Mouse (Mus musculus) kidney, adult 2 months (tissue): ENCODE results near the gene Thbs4. TPM values are rescaled to one million over a fixed set of nuclear protein-coding genes. Genes with fewer than 3 reads are reported as not detected.
"Not testable (repeated sequence)": the region's sequence is repeated elsewhere in the genome, so short reads cannot be mapped to it uniquely, and the experiment has no call there.

Experiments used
- DNase-seq: peaks from one replicate; pipeline ENCODE4 v3.0.0; 2021
- H3K27ac ChIP-seq: fragments of 200-500 bp; 2 replicates; pipeline ENCODE4 v1.5.1; 2012; ENCODE audit warnings: low read depth, low read length, control low read depth, inconsistent platforms; ENCODE audit not compliant: insufficient read depth
- H3K27me3 ChIP-seq: fragments of 200-500 bp; replicated peaks from 2 replicates; pipeline ENCODE4 v1.6.1; 2012; ENCODE audit warnings: mild to moderate bottlenecking, moderate library complexity, low read length, inconsistent platforms; ENCODE audit not compliant: control insufficient read depth, insufficient read depth
- H3K36me3 ChIP-seq: fragments of 200-500 bp; 2 replicates; pipeline ENCODE4 v1.6.1; 2012; ENCODE audit warnings: mild to moderate bottlenecking, moderate library complexity, low read length, inconsistent platforms; ENCODE audit not compliant: control insufficient read depth, insufficient read depth
- H3K4me1 ChIP-seq: fragments of 200-500 bp; 2 replicates; pipeline ENCODE4 v1.6.1; 2011; ENCODE audit warnings: low read length; ENCODE audit not compliant: control insufficient read depth, insufficient read depth
- H3K4me3 ChIP-seq: fragments of 200-500 bp; 2 replicates; pipeline ENCODE4 v1.5.1; 2011; ENCODE audit warnings: mild to moderate bottlenecking, low read depth, low read length, control low read depth; ENCODE audit not compliant: insufficient read depth
- CTCF ChIP-seq: fragments of 200-500 bp; conservative IDR thresholded peaks from 2 replicates; pipeline ENCODE4 v1.5.1; 2011; ENCODE audit warnings: low read depth, mild to moderate bottlenecking, control low read depth, low read length, moderate library complexity, mixed read lengths; ENCODE audit not compliant: insufficient read depth, insufficient read length
- POLR2A ChIP-seq: fragments of 200-500 bp; IDR thresholded peaks from one replicate; pipeline ENCODE4 v1.6.1; 2011; ENCODE audit warnings: low read depth, low read length, control low read depth
- WGBS: fragments of 180-500 bp; shearing (Covaris S2); methylation state at CpG from one replicate; pipeline ENCODE4 v1.1.7; 2018; 5-methylcytosine and 5-hydroxymethylcytosine counted together
- polyA plus RNA-seq: library from polyadenylated mRNA; depleted of rRNA; stranded (reverse); fragments of >200 nt; gene quantifications from 2 replicates; pipeline ENCODE4 v1.2.3, GENCODE M21; 2012; rRNA removed

Gene Thbs4
- 2.8 and 3.1 TPM in 2 replicates for polyA plus RNA-seq

DNA sequence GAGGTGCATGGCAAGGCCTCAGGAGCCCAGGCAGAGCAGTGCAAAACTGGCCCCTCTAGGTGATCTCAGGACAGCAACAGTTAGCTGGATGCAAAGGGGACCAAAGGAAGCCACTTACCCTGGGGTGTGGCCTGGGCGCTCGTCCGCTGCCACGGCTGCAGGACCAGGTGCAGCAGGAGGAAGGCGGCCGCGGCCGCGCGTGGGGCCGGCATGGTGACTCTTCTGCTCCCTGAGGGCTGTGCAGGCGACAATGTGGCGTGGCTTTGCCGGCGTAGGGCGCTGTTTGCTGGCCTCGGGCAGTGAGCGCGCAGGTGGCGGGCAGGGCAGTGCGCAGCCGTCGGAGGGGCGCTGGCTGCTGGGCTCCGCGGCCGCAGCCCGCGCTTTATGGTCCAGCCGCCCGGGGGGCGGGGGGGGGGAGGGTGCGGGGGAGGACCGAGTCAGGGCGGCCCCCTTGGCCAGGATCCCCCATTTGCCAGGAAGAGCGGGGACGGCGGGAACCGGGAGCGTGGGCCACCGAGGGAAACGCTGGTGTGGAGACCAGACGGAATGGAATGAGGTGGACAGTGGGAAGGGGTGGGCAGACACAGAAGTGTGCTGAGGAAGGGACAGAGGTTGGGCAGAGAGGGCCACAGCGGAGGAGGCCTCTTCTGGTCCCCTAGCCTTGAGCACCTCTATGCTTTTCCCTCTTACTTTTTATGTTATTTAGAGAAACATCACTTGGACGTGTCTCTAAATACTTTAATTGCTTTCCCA is at the start of gene Thbs4:
TSS of gene Thbs4 (minus strand) at position 357 of the 753 bp plus-strand sequence.
- H3K4me3 ChIP-seq = peak within 1 kb of the TSS; percentile 15; the same call in 1 of the 2 replicates
- no peaks in the 10 kb centered on the region for H3K4me1 ChIP-seq
- H3K27me3 ChIP-seq = peaks cover 5% of the 10 kb centered on the region; the same call in 1 of the 2 replicates
- TF ChIP-seq CTCF (no peak), POLR2A (no peak)
- no peak within 1 kb of the TSS for H3K27ac ChIP-seq
- WGBS = 5% methylated on average over 40 of the region's 45 CpGs
- no peaks in the 10 kb centered on the region for H3K36me3 ChIP-seq
- no peak for DNase-seq

- Histone ChIP-seq H3K36me3 (no peaks in the 10 kb centered on the region), H3K4me3 (no peak overlapping the region), H3K27ac (no peak overlapping the region), H3K27me3 (no peaks in the 10 kb centered on the region), H3K4me1 (no peaks in the 10 kb centered on the region)
- no peak for TF ChIP-seq CTCF
- no peak for TF ChIP-seq POLR2A
- WGBS = 87% methylated on average over 4 of the region's 4 CpGs
- DNase-seq = no peak
These were observed 38.5 kb upstream of the Thbs4 start for GRCm38 (mm10) chr13:92833162-92833561.

DNA sequence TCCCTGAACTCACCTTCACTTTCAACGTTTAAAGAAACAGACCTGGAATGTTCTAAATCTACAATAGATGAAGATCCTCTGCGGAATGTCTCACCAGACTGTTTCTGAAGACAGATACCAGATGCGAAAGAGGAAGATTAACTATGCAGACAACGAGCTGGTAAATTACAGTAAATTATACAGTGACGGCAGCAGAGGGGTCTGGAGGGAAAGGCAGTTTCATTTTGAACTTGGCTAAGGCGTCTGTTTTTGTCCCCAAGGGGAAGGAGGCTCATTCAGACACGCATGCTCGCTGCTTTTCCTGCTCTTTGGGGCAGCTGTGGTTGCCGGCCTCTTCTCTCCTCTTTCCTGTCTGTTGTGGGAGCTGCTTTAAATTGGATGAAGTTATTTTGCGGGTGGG is 34.2 kb upstream of the Thbs4 start:
- no peak for DNase-seq
- TF ChIP-seq POLR2A (no peak), CTCF (no peak)

DNA sequence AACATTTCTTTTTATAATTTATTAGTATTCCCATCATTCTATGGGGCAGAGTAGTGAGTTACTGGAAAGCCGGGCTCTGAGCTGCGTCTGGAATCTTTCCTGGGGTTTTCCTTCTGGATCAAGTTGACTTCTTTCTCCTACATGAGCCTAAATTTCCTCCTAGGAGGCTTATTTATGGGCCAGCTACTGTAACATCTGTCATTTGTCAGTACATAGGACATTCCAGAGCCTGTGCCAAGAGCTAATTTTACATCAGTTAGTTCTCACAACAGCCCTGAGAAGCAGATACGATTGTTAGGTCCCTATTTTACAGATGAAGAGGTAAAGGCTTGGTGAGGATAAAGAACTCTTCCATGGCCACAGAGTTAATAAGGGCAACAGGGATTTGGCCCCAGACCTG is 22.7 kb upstream of the Thbs4 start:
- Histone ChIP-seq H3K4me1 (no peaks in the 10 kb centered on the region), H3K27ac (no peak overlapping the region), H3K36me3 (no peaks in the 10 kb centered on the region), H3K27me3 (no peaks in the 10 kb centered on the region), H3K4me3 (no peak overlapping the region)
- DNase-seq = no peak
- WGBS = 25% methylated on average over 3 of the region's 3 CpGs
- TF ChIP-seq CTCF = no peak
- TF ChIP-seq POLR2A = no peak

More for the DNA sequence above, 34.2 kb upstream of the Thbs4 start:
- Histone ChIP-seq H3K4me3 (no peak overlapping the region), H3K27me3 (no peaks in the 10 kb centered on the region), H3K27ac (no peak overlapping the region), H3K4me1 (no peaks in the 10 kb centered on the region), H3K36me3 (no peaks in the 10 kb centered on the region)
- 43% methylated on average over 10 of the region's 10 CpGs for WGBS

DNA sequence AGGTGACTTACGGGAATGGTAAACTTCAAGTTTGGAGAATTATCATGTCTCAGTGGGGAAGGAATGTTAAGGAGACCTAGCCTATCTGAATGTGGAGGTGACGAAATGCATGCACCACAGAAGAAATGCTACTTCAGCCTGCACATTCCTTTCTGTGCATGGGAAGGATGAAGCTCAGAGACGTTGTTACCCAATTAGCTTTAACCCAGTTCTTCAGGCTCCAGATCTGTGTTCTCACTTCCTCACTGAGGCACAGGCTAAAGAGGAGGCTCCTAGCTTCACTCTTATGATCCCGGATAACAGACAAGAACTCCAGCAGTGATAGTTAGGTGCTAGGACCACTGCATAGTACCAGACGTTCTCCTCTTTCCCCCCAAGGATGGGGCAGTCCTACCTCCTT is 21.7 kb upstream of the Thbs4 start:
- no peaks in the 10 kb centered on the region for H3K4me1 ChIP-seq
- H3K36me3 ChIP-seq = no peaks in the 10 kb centered on the region
- H3K4me3 ChIP-seq = no peak overlapping the region
- H3K27me3 ChIP-seq = no peaks in the 10 kb centered on the region
- no peak for TF ChIP-seq CTCF
- TF ChIP-seq POLR2A = no peak
- H3K27ac ChIP-seq = no peak overlapping the region
- DNase-seq = no peak
- 85% methylated on average over 5 of the region's 5 CpGs for WGBS

DNA sequence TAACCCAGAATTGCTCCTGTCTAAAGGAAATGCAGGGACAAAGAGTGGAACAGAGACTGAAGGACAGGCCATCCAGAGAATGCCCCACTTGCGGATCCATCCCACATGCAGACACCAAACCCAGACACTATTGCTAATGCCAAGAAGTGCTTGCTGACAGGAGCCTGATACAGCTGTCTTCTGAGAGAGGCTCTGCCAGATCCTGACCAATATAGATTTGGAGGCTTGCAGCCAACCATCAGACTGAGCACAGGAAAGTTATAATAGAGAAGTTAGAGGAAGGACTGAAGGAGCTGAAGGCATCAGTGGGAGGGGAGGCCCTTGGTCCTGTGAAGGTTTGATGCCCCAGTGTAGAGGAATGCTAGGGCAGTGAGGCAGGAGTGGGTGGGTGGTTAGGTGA is 16.0 kb upstream of the Thbs4 start:
- not testable (repeated sequence) for H3K27me3 ChIP-seq, DNase-seq, H3K4me3 ChIP-seq, H3K27ac ChIP-seq, H3K4me1 ChIP-seq, H3K36me3 ChIP-seq
- 94% methylated on average over 1 of the region's 1 CpGs for WGBS

- Histone ChIP-seq H3K27me3 (no peaks in the 10 kb centered on the region), H3K27ac (no peak overlapping the region), H3K36me3 (no peaks in the 10 kb centered on the region), H3K4me3 (no peak overlapping the region), H3K4me1 (no peaks in the 10 kb centered on the region)
- 89% methylated on average over 3 of the region's 3 CpGs for WGBS
- no peak for DNase-seq
- no peak for TF ChIP-seq CTCF
- TF ChIP-seq POLR2A = no peak
These were observed 13.2 kb upstream of the Thbs4 start for GRCm38 (mm10) chr13:92807849-92808248.

DNA sequence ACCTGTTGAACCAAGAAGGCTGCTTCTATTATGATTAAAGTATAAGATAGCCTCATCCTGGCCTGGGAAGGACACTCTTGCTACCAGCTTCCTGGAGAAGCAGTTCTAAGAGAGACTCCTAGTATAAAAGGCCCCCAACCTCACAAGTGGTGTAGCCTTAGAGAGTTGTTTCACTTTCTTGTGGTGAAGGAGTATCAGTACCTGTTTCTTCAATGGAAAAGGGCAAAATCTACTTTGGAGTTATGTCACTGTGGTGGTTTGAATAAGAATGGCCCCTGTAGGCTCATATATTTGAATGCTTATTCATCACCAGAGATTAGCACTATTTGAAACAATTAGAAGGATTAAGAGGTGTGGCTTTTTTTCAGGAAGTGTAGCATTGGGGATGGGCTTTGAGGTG is 12.2 kb upstream of the Thbs4 start:
- no peaks in the 10 kb centered on the region for H3K36me3 ChIP-seq
- H3K4me1 ChIP-seq = no peaks in the 10 kb centered on the region
- no peak for DNase-seq
- TF ChIP-seq CTCF (no peak), POLR2A (no peak)
- no peaks in the 10 kb centered on the region for H3K27me3 ChIP-seq
- no peak overlapping the region for H3K27ac ChIP-seq
- H3K4me3 ChIP-seq = no peak overlapping the region
